Mouse (Mus musculus) kidney, postnatal 0 days (tissue): Measurements from ENCODE around the gene Lsm14a. TPM values are rescaled to one million over a fixed set of nuclear protein-coding genes. Genes with fewer than 3 reads are reported as not detected.
A peak's percentile ranks its signal among the peaks of the same experiment; 100 is the strongest.

ENCODE experiments used
- ATAC-seq: fragments of 200-750 bp; cut with Nextera tagmentation; replicated peaks from 2 replicates; pipeline ENCODE4 v1.8.0; 2017; ENCODE audit warnings: low read depth, moderate number of reproducible peaks, moderate TSS enrichment, moderate library complexity; ENCODE audit not compliant: low FRiP score
- DNase-seq: peaks from one replicate; pipeline ENCODE4 v3.0.0-alpha.2; 2016; ENCODE audit warnings: low spot score
- H3K27ac ChIP-seq: fragments of 300-500 bp; sonication (generic); 2 replicates; pipeline ENCODE4 v1.5.1; 2014; ENCODE audit warnings: mild to moderate bottlenecking
- H3K27me3 ChIP-seq: fragments of 300-500 bp; sonication (generic); 2 replicates; pipeline ENCODE4 v1.6.1; 2014; ENCODE audit warnings: low read length, mixed read lengths; ENCODE audit not compliant: insufficient read depth
- H3K36me3 ChIP-seq: fragments of 300-500 bp; sonication (generic); 2 replicates; pipeline ENCODE4 v1.6.1; 2014; ENCODE audit warnings: low read length, mixed read lengths; ENCODE audit not compliant: insufficient read depth
- H3K4me1 ChIP-seq: fragments of 300-500 bp; sonication (generic); replicated peaks from 2 replicates; pipeline ENCODE4 v1.6.1; 2014; ENCODE audit warnings: antibody characterized with exemption, low read length, mixed read lengths; ENCODE audit not compliant: insufficient read depth
- H3K4me2 ChIP-seq: fragments of 300-500 bp; sonication (generic); 2 replicates; pipeline ENCODE4 v1.6.1; 2014; ENCODE audit warnings: mild to moderate bottlenecking, low read length, moderate library complexity, mixed read lengths
- H3K4me3 ChIP-seq: fragments of 300-500 bp; sonication (generic); replicated peaks from 2 replicates; pipeline ENCODE4 v1.5.1; 2014; ENCODE audit warnings: low read depth, low read length
- H3K9ac ChIP-seq: fragments of 300-500 bp; sonication (generic); 2 replicates; pipeline ENCODE4 v1.6.1; 2014; ENCODE audit warnings: low read depth, low read length
- H3K9me3 ChIP-seq: fragments of 300-500 bp; sonication (generic); replicated peaks from 2 replicates; pipeline ENCODE4 v1.6.1; 2016; ENCODE audit warnings: low read length, inconsistent platforms, mixed read lengths
- CTCF ChIP-seq: IDR thresholded peaks from 2 replicates; pipeline ENCODE4 v1.5.1; 2016; ENCODE audit warnings: antibody characterized with exemption, low read depth, mild to moderate bottlenecking, moderate library complexity
- WGBS: fragments of 180-500 bp; shearing (Covaris S2); extraction: QIAGEN DNeasy Blood & Tissue Kit; methylation state at CpG from one replicate; pipeline ENCODE4 v1.1.7; 2014; 5-methylcytosine and 5-hydroxymethylcytosine counted together
- polyA plus RNA-seq: library from polyadenylated mRNA; unstranded; fragments of >200 nt; fragmentation: Nextera tagmentation; extraction: Ambion mirVana; gene quantifications from 2 replicates; pipeline ENCODE4 v1.2.1, GENCODE M21; 2015

Lsm14a gene
- polyA plus RNA-seq, 1 experiment from 2014 or later: 82.0 TPM

DNA sequence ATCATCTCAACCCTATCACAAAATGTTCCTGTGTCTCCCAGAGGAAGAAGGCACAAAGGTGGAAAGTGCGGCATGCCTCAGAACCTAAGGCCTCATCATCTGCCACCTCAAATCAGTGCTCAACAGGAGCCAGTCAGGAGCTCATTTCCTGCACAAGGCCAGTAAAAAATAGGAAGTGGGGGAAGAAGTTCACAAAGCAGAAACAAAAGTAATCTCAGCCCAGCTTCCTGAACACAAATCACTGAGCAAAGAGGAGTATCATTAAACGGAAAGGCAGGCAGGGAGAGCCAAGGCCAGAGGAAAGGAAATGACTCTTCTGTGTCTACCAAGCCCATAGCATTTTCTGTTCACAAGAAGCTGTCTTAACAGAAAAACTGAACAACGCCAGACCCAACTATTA lies 91.2 kb downstream of the Lsm14a start:
- WGBS: 67% methylated on average over 3 of the region's 3 CpGs
- TF ChIP-seq CTCF: no peak
- H3K36me3 ChIP-seq: peaks cover 5% of the 10 kb centered on the region; the same call in 1 of the 2 replicates
- H3K4me2 ChIP-seq: no peak overlapping the region
- H3K4me1 ChIP-seq: peaks cover 13% of the 10 kb centered on the region
- ATAC-seq (no peak), DNase-seq (peak; percentile 83)
- no peak overlapping the region for H3K9ac ChIP-seq
- no peaks in the 10 kb centered on the region for H3K9me3 ChIP-seq
- H3K4me3 ChIP-seq: no peak overlapping the region
- peak overlapping the region; percentile 77 for H3K27ac ChIP-seq
- no peaks in the 10 kb centered on the region for H3K27me3 ChIP-seq

DNA sequence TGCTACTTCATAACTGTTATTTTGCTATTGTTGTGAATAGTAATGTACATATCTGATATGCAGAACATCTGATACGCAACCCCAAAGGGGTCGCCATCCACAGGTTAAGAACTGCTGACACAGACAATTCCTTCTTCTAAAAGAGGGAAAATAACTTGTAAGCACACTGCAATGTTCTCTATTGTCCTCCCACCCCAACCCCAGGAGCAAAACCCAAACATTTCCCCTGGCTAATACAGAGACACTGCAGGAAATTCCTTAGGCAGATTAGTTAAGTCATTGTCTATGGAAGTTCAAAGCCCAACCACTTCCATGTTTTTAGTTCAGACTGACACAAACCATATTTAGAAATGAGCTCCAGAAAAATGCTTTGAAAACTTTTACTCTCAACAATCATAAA lies 94.3 kb downstream of the Lsm14a start:
- TF ChIP-seq CTCF: no peak
- DNase-seq (peak; percentile 70), ATAC-seq (no peak)
- no peak overlapping the region for H3K4me2 ChIP-seq
- H3K27me3 ChIP-seq: no peaks in the 10 kb centered on the region
- H3K36me3 ChIP-seq: peaks cover 5% of the 10 kb centered on the region; the same call in 1 of the 2 replicates
- no peak overlapping the region for H3K9ac ChIP-seq
- H3K9me3 ChIP-seq: no peaks in the 10 kb centered on the region
- WGBS: 90% methylated on average over 2 of the region's 2 CpGs
- 0 out of 2 replicates have a peak overlapping the region, but pooled peaks have one; percentile 19 for H3K27ac ChIP-seq
- no peak overlapping the region for H3K4me3 ChIP-seq
- peaks cover 4% of the 10 kb centered on the region for H3K4me1 ChIP-seq

DNA sequence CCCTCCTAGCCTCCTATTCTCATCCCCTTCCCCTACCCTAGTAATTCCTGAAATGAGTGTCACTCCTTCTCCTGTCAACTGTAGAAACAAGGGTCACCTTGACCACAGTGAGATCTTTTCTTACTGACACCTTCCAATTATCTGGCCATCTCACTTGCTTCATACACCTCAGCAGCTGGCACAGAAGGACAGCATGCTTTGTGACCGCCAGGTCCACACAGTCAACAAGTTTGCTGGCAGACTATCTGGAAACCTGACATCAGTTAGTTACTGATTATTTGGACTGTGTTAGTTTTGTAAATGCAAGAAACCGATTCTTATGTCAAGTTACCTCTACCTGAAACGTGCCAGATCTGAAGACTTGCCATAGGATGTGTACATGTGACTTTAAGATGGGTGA lies 97.0 kb downstream of the Lsm14a start:
- no peaks in the 10 kb centered on the region for H3K9me3 ChIP-seq
- ATAC-seq: no peak
- DNase-seq: no peak
- no peaks in the 10 kb centered on the region for H3K27me3 ChIP-seq
- H3K4me3 ChIP-seq: no peak overlapping the region
- H3K4me2 ChIP-seq: no peak overlapping the region
- no peak overlapping the region for H3K27ac ChIP-seq
- 88% methylated on average over 3 of the region's 3 CpGs for WGBS
- no peak overlapping the region for H3K9ac ChIP-seq
- H3K36me3 ChIP-seq: no peaks in the 10 kb centered on the region
- no peaks in the 10 kb centered on the region for H3K4me1 ChIP-seq
- TF ChIP-seq CTCF: no peak

Other genes starting within 250 kb of the Lsm14a start
- gene Uba2, start 223.7 kb downstream of the Lsm14a start, polyA plus RNA-seq: 133 and 146 TPM in 2 replicates
- 51.4 and 54.5 TPM in 2 replicates for gene Pdcd2l, start 196.7 kb downstream of the Lsm14a start, polyA plus RNA-seq
- 323 and 356 TPM in 2 replicates for gene Gpi1, start 163.0 kb downstream of the Lsm14a start, polyA plus RNA-seq
- gene Gm6096, start 142.3 kb downstream of the Lsm14a start, polyA plus RNA-seq: 0.32 TPM in 1 of 2 replicates, not detected in the other
- gene 4931406P16Rik, start 79.8 kb downstream of the Lsm14a start, polyA plus RNA-seq: 39.1 and 41.2 TPM in 2 replicates